Mouse (Mus musculus) testis, adult 2 months (tissue): ENCODE measurements around the gene Dcaf1.

ENCODE experiments used
- CTCF ChIP-seq: fragments of 200-500 bp; IDR thresholded peaks from 2 replicates; pipeline ENCODE4 v1.5.1; 2012; ENCODE audit warnings: low read depth, mild to moderate bottlenecking, inconsistent platforms, low read length, moderate library complexity; ENCODE audit not compliant: control insufficient read depth, insufficient read depth, insufficient replicate concordance
- POLR2A ChIP-seq: fragments of 200-500 bp; IDR thresholded peaks from 2 replicates; pipeline ENCODE4 v1.6.1; 2012; ENCODE audit warnings: low read depth, mild to moderate bottlenecking, inconsistent platforms, low read length, moderate library complexity; ENCODE audit not compliant: control insufficient read depth

DNA sequence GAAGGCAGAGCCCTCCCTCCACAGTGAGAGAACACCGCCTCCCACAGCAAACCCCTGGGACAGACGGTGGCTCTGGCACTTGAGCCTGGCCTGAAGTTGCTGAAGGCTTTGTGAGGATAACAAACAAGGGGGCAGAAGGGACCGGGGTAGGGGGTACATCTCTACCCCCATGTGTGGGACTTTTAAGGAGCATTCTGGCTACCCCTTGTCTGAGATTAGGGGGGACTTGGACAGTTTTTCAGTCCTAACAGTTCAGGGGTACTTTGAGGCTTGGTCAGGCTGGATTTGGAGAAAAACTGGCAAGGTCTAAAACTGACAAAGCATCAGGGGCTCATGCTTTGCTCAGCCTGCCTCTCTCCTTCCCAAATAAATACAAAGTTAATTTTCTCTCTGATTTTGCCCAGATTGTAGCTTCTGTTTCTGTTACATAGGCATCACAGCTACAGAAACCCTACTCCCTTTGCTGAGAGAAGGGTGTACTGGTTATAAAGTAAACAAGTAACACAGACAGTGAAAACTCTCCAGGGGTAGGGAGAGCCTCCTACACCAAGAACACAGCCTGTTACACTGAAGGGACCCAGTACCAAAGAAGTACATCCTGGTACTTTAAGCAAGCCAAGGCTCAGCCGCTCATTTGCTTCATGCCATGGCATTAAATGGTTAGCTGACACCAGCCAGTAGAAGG lies 59.5 kb downstream of the Dcaf1 start:
- TF ChIP-seq CTCF: no peak
- no peak for TF ChIP-seq POLR2A
